Mouse (Mus musculus): ENCODE data around the gene Ccni.

Ccni gene

GRCm38 (mm10) chr5:93206109-93207005 is at the start of gene Ccni, which contains the start of gene 2010109A12Rik:
Ccni (minus strand) TSS chr5:93206495.
2010109A12Rik (plus strand) TSS chr5:93206518.
- peak; percentile 92 to 94 for DNase-seq (ENCODE audit: low spot score in 2 of 2)

DNA sequence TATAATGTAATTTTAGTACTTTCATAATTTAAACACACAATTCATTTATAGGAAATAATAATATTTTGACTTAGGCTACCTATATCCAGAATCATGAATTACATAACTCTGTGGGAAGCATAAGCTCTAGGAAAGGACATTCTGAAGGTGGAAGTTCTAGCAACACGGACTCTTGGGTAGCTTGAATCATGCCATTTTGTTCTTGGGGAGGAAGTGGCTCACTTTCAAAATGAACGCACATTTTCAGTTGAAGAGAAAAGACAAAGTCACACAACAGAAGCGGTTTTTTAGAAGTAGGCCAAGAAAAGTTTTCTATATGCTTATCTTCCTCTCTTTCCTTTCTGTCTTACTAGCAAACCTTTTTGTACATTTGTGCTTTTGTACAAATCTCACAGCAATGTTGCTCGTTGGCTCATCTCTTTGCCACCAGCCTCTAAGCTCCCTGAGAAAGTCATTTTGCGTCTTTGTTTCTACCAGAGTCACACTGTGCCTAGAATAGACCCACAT is 49.5 kb upstream of the Ccni start:
- no peak for DNase-seq (ENCODE audit: low spot score in 2 of 2)

DNA sequence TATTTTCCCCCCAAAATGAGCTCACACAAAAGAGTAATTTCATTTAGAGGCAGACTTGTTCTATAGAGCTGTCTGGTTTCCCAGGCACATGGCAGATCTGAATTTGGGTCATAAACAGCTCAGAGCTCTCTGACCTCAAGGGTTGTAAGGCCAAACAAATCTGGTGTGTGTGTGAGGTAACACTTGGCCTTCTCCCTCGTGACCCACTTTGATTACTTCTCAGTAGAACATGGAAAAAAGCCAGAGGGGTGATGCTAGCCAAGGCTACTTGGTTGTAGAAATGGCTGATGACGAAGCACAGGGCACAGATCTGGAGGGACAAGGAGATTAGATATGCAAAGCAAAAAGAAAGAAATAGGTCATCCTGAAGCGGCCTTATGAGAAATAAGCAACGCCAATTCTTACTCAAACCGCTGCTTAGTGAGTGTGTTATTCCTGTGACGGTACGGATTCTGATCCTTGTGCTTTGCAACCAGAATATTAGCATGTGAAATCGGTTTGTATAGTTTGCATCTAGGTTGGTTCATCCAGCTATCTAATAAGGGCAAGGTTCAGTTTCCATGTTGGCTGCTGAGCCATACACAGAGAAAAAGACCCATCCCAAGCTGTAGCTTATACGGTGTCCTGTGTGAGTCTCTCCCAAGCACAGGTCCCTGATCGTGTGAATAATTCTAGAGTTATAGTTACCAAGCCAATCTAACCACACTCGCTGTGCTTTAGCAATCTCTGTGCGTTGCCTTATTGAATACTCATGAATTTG is 44.9 kb upstream of the Ccni start:
- no peak for DNase-seq (ENCODE audit: low spot score in 2 of 2)

GRCm38 (mm10) chr5:93249940-93250578 is 43.8 kb upstream of the Ccni start:
- no peak for DNase-seq (ENCODE audit: low spot score in 2 of 2)

GRCm38 (mm10) chr5:93245280-93245679 is 39.0 kb upstream of the Ccni start:
- DNase-seq (ENCODE audit: low spot score in 2 of 2) = no peak

- no peak for DNase-seq (ENCODE audit: low spot score in 2 of 2)
Observed at GRCm38 (mm10) chr5:93239590-93240544, 33.6 kb upstream of the Ccni start.

DNA sequence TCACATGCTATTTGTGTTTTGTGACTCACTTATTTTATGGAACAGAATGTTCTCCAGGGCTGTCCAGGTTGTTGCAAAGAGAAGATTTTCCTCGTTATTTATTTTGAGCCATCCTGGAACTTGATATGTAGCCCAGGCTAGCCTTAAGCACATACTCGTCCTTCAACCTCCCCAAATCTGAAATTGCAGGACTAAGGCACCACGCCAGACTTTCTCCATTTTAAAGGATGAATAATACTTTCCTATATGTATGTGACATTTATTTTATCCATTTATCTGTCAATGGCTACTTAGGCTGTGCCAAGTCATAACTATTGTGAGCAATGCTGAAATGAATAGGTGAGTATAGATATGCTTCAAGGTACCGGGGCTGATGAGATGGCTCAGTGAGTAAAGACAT is 30.2 kb upstream of the Ccni start:
- DNase-seq (ENCODE audit: low spot score in 2 of 2) = no peak

DNA sequence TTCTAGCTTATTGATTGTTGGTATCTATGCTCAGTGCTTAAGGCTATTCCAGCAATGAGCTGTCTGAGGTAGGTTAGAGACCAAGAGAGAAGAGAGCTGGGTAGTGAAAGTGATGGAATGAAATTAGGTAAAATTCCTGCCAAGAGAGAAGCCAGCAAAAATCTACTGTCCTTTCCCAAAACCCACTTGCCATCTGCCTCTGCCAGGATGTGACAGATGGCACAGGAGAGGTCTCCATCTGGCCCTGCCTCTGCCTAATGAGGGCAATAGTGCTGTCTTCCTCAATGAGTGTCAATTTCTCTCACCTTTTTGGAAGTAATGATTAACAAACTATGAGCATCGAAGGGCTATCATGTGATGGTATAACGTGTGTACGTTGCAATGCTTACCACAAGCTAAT is 29.6 kb upstream of the Ccni start:
- no peak for DNase-seq (ENCODE audit: low spot score in 2 of 2)

GRCm38 (mm10) chr5:93234605-93235004 is 28.3 kb upstream of the Ccni start:
- no peak for DNase-seq (ENCODE audit: low spot score in 2 of 2)

- no peak for DNase-seq (ENCODE audit: low spot score in 2 of 2)
Observed at GRCm38 (mm10) chr5:93234130-93234529, 27.8 kb upstream of the Ccni start.

- no peak for DNase-seq (ENCODE audit: low spot score in 2 of 2)
Observed at GRCm38 (mm10) chr5:93232838-93233237, 26.5 kb upstream of the Ccni start.

DNA sequence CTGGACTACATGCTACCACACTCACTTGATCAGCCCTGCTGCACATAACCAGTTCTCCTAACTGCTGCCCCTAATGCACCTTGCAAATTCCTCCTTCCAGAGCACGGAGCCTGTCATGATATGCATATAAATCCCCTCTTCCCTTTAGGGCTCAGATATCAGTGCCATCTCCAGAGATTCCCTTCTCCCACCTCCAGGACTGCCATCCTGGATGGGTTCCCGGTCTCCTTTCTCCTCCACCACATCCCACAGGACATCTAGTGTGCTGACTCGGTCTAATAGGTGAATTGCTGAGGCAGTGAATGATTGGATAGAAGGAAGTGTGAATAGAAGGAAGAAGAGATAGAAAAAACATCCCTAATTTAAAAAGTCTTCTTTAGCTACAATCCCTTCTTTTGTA is 25.4 kb upstream of the Ccni start:
- DNase-seq (ENCODE audit: low spot score in 2 of 2) = no peak

GRCm38 (mm10) chr5:93229527-93229926 is 23.2 kb upstream of the Ccni start:
- DNase-seq (ENCODE audit: low spot score in 2 of 2) = no peak

- DNase-seq (ENCODE audit: low spot score in 2 of 2) = no peak
Observed at GRCm38 (mm10) chr5:93227157-93227556, 20.9 kb upstream of the Ccni start.

DNA sequence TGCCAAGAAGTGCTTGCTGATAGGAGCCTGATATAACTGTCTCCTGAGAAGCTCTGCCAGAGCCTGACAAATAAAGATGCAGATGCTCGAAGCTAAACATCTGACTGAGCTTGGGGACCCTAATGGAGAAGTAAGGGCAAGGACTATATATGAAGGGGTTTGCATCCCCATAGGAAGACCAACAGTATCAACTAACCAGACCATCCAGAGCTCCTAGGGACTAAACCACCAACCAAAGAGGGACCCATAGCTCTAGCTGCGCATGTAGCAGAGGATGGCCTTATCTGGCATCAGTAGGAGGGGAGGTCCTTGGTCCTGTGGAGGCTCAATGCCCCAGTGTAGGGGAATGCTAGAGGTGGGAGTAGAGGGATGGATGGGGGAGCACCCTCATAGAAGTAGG is 18.3 kb upstream of the Ccni start:
- DNase-seq (ENCODE audit: low spot score in 2 of 2) = no peak

- DNase-seq (ENCODE audit: low spot score in 2 of 2) = no peak
Observed at GRCm38 (mm10) chr5:93221661-93222060, 15.4 kb upstream of the Ccni start.

GRCm38 (mm10) chr5:93218375-93218774 is 12.1 kb upstream of the Ccni start:
- no peak for DNase-seq (ENCODE audit: low spot score in 2 of 2)

DNA sequence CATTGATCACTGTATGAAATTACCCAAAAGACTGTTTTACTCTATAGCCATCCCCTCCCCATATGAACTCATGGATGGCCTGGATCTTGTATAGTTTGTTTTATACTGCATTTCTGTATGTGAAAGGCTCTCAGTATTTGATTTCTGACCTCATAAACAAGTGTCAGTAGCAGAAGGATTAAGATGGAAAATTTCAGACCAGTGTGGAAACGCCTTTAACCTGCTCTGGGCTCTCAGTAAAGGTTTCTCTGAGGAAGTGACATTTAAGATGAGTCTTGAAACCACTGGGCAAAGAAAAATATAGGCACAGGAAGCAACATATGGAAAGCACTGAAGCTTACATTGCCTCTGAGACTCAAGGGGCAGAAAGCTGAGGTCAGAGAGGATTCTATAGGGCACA is 1.3 kb upstream of the Ccni start:
- no peak for DNase-seq (ENCODE audit: low spot score in 2 of 2)

GRCm38 (mm10) chr5:93207006-93207348 is 682 bp upstream of the Ccni start:
- DNase-seq (ENCODE audit: low spot score in 2 of 2) = peak; percentile 23 to 28

GRCm38 (mm10) chr5:93205371-93206108 is 755 bp downstream of the Ccni start:
- DNase-seq (ENCODE audit: low spot score in 2 of 2) = peak; percentile 45 to 49
